Mouse (Mus musculus) NIH3T3 (cell line): ENCODE results near the gene Adamtsl4.
A peak's percentile ranks its signal among the peaks of the same experiment; 100 is the strongest.

Experiments used
- DNase-seq: peaks from one replicate; pipeline ENCODE4 v3.0.0-alpha.2; 2012; ENCODE audit warnings: low read depth

The Adamtsl4 gene

GRCm38 (mm10) chr3:95635636-95636035, 52.1 kb downstream of the Adamtsl4 start:
- DNase-seq = no peak

GRCm38 (mm10) chr3:95632648-95633588, 54.8 kb downstream of the Adamtsl4 start:
- peak; percentile 81 for DNase-seq

GRCm38 (mm10) chr3:95631304-95631703, 56.4 kb downstream of the Adamtsl4 start:
- DNase-seq = no peak

- no peak for DNase-seq
Observed at GRCm38 (mm10) chr3:95630856-95631255, 56.9 kb downstream of the Adamtsl4 start.

GRCm38 (mm10) chr3:95629755-95630154, 58.0 kb downstream of the Adamtsl4 start:
- DNase-seq = peak; percentile 39

- DNase-seq = no peak
Observed at GRCm38 (mm10) chr3:95627763-95628162, 60.0 kb downstream of the Adamtsl4 start.
